Mouse (Mus musculus) limb, embryonic 10.5 days (tissue): ENCODE results near the gene Olfr1417. TPM values are rescaled to one million over a fixed set of nuclear protein-coding genes. Genes with fewer than 3 reads are reported as not detected.

ENCODE experiments used
- polyA plus RNA-seq: library from polyadenylated mRNA; unstranded; fragments of >200 nt; fragmentation: Nextera tagmentation; extraction: Ambion mirVana; gene quantifications from 2 replicates; pipeline ENCODE4 v1.2.1, GENCODE M21; 2016

Olfr1417 gene
- polyA plus RNA-seq, 1 experiment from 2014 or later: not detected

Other genes with a start within 250 kb of the Olfr1417 start
- 0.30 and 0.49 TPM in 2 replicates for gene Ms4a6d, start 234.4 kb downstream of the Olfr1417 start, polyA plus RNA-seq
- gene Ms4a2, start 215.5 kb downstream of the Olfr1417 start, polyA plus RNA-seq: not detected in 2 replicates
- gene Ms4a3, start 198.4 kb downstream of the Olfr1417 start, polyA plus RNA-seq: not detected in 2 replicates
- not detected in 2 replicates for gene Oosp2, start 178.7 kb downstream of the Olfr1417 start, polyA plus RNA-seq
- not detected in 2 replicates for gene Oosp1, start 148.1 kb downstream of the Olfr1417 start, polyA plus RNA-seq
- not detected in 2 replicates for gene Oosp3, start 142.2 kb downstream of the Olfr1417 start, polyA plus RNA-seq
- gene Gif, start 91.7 kb downstream of the Olfr1417 start, polyA plus RNA-seq: not detected in 2 replicates
- 54.2 and 63.0 TPM in 2 replicates for gene Mrpl16, start 68.8 kb downstream of the Olfr1417 start, polyA plus RNA-seq
- 5.6 and 6.3 TPM in 2 replicates for gene Stx3, start 19.8 kb downstream of the Olfr1417 start, polyA plus RNA-seq
- not detected in 2 replicates for gene Olfr1418, start 21.8 kb upstream of the Olfr1417 start, polyA plus RNA-seq
- gene Olfr1419, start 35.9 kb upstream of the Olfr1417 start, polyA plus RNA-seq: not detected in 2 replicates
- not detected in 2 replicates for gene Olfr1420, start 47.3 kb upstream of the Olfr1417 start, polyA plus RNA-seq
- gene Patl1, start 73.2 kb upstream of the Olfr1417 start, polyA plus RNA-seq: 20.4 and 21.2 TPM in 2 replicates
- 3.3 and 3.4 TPM in 2 replicates for gene Osbp, start 126.7 kb upstream of the Olfr1417 start, polyA plus RNA-seq
- 0.05 and 0.06 TPM in 2 replicates for gene Olfr1423, start 202.1 kb upstream of the Olfr1417 start, polyA plus RNA-seq
- gene Olfr1424, start 223.5 kb upstream of the Olfr1417 start, polyA plus RNA-seq: not detected in 2 replicates
- not detected in 2 replicates for gene Olfr1425, start 238.5 kb upstream of the Olfr1417 start, polyA plus RNA-seq